Mouse (Mus musculus): ENCODE measurements around the gene Agbl3.

Gene Agbl3

DNA sequence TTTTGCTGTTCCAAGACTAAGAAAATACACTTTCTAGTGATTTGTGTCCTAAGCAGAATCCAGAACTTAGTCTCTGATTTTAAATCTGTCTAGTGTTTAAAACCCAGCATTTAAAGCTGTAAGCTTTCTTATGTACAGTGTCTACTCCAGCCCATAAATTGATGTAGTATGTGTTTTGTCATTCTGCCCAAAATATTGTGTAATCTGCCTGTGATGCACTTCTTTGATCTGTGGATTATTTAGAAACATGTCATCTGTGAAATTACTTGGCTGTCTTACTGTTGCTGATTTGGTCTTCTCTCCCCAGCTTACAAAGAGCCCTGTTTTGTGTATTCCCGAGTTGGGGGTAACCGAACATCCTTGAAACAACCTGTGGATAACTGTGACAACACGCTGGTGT is 17.7 kb downstream of the Agbl3 start:
- no peak for DNase-seq (ENCODE audit: low spot score)

DNA sequence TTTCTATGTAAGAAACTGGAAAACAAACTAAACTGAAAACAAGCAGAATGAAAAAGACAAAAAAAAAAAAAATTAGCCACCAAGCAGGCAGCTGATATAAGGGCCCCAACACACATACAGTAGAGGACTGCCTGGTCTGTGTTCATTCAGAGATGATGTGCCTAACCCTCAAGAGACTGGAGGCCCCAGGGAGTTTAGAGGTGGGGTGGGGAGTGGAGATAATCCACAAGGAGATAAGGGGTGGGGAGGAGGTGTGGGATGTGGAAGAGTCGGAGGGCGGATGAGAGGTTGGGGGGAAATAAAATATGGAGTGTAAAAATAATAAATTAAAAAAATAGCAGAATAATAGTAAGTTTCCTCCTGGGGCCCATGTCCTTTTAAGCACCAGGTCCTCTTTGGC is 25.4 kb downstream of the Agbl3 start:
- DNase-seq (ENCODE audit: low spot score): no peak

DNA sequence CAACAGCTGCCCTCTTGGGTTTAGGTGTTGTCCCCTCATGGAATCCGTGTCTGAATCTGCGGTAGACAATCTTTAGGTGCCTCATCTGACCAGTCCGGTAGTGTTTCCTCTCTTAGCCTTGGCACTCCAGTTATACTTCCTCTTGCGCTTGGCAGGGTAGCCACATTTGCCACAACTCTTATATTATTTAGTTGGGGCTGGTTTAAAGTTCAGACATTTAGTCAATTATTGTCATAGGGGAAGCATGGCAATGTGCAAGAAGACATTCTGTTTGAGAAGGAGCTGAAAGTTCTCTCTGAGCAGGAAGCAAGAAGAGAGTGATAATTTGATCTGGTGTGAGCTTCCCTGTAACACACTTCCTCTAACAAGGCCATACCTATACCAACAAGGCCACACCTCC is 30.4 kb downstream of the Agbl3 start:
- DNase-seq (ENCODE audit: low spot score): no peak

- DNase-seq (ENCODE audit: low spot score): no peak
Observed at GRCm38 (mm10) chr6:34824406-34824805, 44.2 kb downstream of the Agbl3 start.

DNA sequence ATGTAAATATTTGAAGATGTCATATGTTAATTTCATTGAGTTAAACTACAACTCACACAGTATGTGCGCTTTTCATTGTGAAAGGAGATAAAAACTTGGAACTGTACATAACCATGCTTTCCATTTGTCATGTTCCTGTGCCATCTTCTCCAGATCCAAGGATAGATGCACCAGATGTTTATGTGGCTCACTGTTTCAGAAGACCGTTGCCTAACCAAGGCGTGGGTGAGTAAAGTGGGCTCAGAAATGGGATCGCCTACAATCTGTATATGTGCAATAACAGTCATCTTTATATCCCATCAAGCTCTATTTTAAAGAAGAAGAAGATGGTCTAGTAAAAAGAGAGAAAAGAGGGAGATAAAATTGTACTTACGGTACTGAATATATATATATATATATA is 52.1 kb downstream of the Agbl3 start:
- DNase-seq (ENCODE audit: low spot score): no peak

GRCm38 (mm10) chr6:34861546-34862053 is 81.4 kb downstream of the Agbl3 start:
- DNase-seq (ENCODE audit: low spot score): no peak

- DNase-seq (ENCODE audit: low spot score): no peak
Observed at GRCm38 (mm10) chr6:34862381-34862780, 82.1 kb downstream of the Agbl3 start.

- peak; percentile 56 for DNase-seq (ENCODE audit: low spot score)
Observed at GRCm38 (mm10) chr6:34862791-34863403, 82.7 kb downstream of the Agbl3 start, which contains the start of gene Tmem140. TSS of gene Tmem140 (plus strand) at chr6:34863146.

GRCm38 (mm10) chr6:34863786-34864514 is 83.7 kb downstream of the Agbl3 start:
- DNase-seq (ENCODE audit: low spot score): no peak

DNA sequence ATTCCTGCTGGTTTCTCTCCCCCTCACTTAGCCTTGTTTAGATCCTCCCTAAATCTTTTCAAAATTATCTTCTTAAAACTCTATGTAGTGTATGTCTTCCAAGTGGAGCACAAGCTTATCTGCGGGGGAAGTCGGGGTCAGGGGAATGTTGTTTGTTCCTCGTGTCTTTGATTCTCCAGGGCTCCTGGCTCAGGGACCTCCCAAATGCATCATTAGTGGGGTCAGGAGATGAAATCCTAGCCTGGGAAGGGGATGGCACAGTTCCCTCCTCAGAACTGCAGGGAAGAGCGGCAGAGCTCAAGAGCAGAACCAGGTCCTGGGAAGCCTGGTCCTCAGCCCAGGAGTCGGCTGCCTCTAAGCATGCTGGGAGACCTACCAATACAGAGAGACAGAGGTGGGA is 85.0 kb downstream of the Agbl3 start:
- DNase-seq (ENCODE audit: low spot score): no peak

- DNase-seq (ENCODE audit: low spot score): peak; percentile 61
Observed at GRCm38 (mm10) chr6:34865711-34866593, 85.7 kb downstream of the Agbl3 start.

DNA sequence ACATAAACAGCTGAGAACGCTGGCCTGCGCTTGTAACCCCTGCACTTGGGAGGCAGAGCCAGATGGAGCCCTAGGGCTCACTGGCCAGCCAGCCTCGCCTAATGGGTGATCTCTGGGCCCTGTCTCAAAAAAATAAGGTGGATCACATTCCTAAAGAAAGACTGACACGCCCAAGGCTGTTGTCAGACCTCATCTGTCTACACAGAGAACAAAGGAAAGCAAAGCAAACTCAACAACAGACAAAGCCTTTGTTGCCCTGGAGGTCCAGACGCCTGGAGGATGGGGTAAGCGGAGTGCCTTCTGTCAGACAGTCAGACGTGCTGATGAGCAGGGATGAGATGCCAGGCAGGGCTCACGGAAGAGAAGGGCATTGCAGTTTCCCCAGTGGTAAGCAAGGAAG is 86.6 kb downstream of the Agbl3 start:
- no peak for DNase-seq (ENCODE audit: low spot score)

DNA sequence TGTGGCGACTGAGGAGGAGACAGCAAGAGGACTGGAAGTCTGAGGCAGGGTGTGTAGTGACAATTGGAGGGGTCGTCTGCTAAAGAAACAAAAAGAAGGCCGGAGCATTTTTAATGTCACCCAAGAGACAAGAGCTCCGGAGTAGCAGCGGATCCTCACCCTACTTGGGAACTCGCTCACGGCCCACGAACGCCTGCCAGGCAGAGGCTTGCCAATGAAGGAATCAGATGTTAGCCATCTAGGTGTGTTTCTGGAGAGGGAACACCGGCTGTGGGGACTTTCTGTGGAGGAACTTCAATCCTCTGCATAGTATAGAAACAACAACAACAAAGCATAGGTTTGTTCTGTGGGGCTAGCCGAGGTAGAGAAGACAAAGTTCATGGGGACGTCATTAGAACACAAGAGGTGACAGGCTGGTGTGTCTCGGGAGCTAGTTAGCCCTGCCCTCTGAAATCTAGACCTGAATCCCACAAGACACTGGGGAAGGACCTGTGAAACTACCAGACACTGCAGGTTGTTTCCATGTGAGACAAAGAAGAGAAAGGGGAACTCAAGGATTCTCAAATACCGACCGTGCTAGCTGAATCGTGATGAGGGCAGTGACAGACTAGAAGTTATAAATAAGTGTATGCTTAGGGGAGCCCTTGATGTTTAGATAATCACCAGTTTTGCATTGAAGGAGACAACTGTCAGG is 87.2 kb downstream of the Agbl3 start:
- no peak for DNase-seq (ENCODE audit: low spot score)

DNA sequence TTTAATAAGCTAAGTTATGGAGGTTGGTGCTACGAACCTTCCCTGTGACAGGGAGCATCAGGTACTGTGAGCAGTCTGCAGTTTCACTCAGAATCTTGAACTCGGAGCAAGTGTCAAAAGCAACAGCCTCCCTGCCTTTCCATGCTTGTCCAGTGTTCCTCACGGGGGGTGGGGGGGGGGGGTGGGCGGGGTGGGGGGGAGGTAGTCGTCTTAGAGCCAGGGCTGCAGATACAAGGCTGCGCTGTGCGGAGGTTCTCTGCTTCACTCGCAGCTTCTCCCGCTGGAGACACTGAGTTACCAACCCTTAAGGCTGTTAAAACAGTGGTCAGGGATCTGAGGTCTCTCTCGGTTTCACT is 87.7 kb downstream of the Agbl3 start:
- no peak for DNase-seq (ENCODE audit: low spot score)

GRCm38 (mm10) chr6:34868507-34869217 is 88.4 kb downstream of the Agbl3 start:
- no peak for DNase-seq (ENCODE audit: low spot score)

GRCm38 (mm10) chr6:34869225-34869915 is 89.1 kb downstream of the Agbl3 start:
- no peak for DNase-seq (ENCODE audit: low spot score)

DNA sequence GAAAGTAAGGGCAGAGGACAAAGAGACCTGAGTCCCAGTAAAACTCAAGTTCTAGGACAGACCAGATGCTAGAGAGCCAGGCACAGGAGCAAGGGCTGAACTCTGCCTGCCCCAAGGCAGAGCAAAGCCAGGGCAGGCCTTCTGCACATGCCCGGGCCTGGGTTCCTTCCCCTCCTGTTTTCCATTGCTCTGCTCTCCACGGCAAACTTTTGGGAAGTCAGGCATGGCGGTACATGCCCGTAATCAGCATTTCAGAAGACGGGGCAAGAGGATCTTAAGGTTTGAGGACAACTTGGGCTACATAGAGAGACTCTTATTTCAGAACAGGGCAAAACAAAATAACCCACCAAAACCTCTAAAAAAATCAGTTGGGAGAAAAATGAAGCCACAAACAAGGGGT is 89.9 kb downstream of the Agbl3 start:
- no peak for DNase-seq (ENCODE audit: low spot score)

GRCm38 (mm10) chr6:34870724-34871123 is 90.5 kb downstream of the Agbl3 start:
- no peak for DNase-seq (ENCODE audit: low spot score)

- DNase-seq (ENCODE audit: low spot score): no peak
Observed at GRCm38 (mm10) chr6:34871929-34872328, 91.7 kb downstream of the Agbl3 start.

DNA sequence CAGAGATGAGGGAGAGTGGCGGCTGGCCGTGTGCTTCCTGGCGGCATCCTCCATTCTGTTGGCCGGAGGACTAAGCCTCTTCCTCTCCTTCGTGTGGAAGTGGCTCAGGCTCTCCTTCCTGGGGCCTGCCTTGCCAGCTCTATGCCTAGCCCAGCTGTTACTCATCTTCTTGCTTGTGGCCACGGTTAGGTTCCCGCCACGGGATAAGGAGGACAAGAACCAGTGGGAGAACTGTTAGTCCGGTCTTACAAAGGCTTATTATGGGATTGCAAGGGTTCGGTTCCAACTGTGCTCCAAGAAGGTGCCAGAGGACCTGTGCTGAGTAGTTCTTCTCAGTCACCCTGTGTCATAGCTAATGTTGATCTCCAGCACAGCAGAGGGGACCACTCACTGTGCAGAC is 92.6 kb downstream of the Agbl3 start:
- DNase-seq (ENCODE audit: low spot score): no peak
